Mouse (Mus musculus): ENCODE measurements around the gene Dusp1. TPM values are rescaled to one million over a fixed set of nuclear protein-coding genes. Genes with fewer than 3 reads are reported as not detected.
A peak's percentile ranks its signal among the peaks of the same experiment; 100 is the strongest.

Gene Dusp1
- polyA plus RNA-seq, 1 experiment from 2014 or later, result 33.0 TPM

- 92% methylated on average over 11 of the region's 11 CpGs for WGBS
- Histone ChIP-seq H3K27me3 (no peaks in the 10 kb centered on the region), H3K4me1 (no peaks in the 10 kb centered on the region), H3K36me3 (peaks cover 53% of the 10 kb centered on the region), H3K27ac (no peak overlapping the region), H3K4me3 (no peak overlapping the region), H3K4me2 (replicated peaks) (no peak overlapping the region), H3K9ac (no peak overlapping the region), H3K9me3 (replicated peaks) (no peaks in the 10 kb centered on the region)
- no peak for ATAC-seq (ENCODE audit: low FRiP score)
Observed at GRCm38 (mm10) chr17:26570651-26571118, 8.8 kb upstream of the Dusp1 start.

- Histone ChIP-seq H3K27me3 (no peaks in the 10 kb centered on the region), H3K4me2 (replicated peaks) (no peak overlapping the region), H3K36me3 (peaks cover 57% of the 10 kb centered on the region), H3K9ac (no peak overlapping the region), H3K9me3 (replicated peaks) (no peaks in the 10 kb centered on the region), H3K4me3 (no peak overlapping the region), H3K4me1 (no peaks in the 10 kb centered on the region), H3K27ac (no peak overlapping the region)
- ATAC-seq (ENCODE audit: low FRiP score), result no peak
- 90% methylated on average over 4 of the region's 4 CpGs for WGBS
Observed at GRCm38 (mm10) chr17:26569594-26570350, 7.8 kb upstream of the Dusp1 start.

GRCm38 (mm10) chr17:26567818-26568173, 5.9 kb upstream of the Dusp1 start:
- Histone ChIP-seq H3K4me1 (peaks cover 14% of the 10 kb centered on the region), H3K9me3 (replicated peaks) (no peaks in the 10 kb centered on the region), H3K9ac (no peak overlapping the region), H3K27me3 (no peaks in the 10 kb centered on the region), H3K27ac (no peak overlapping the region), H3K36me3 (peaks cover 69% of the 10 kb centered on the region), H3K4me2 (replicated peaks) (no peak overlapping the region), H3K4me3 (no peak overlapping the region)
- ATAC-seq (ENCODE audit: low FRiP score), result no peak
- WGBS, result 98% methylated on average over 4 of the region's 4 CpGs

- Histone ChIP-seq H3K4me1 (peaks cover 19% of the 10 kb centered on the region), H3K27me3 (no peaks in the 10 kb centered on the region), H3K27ac (no peak overlapping the region), H3K9me3 (replicated peaks) (no peaks in the 10 kb centered on the region), H3K36me3 (peaks cover 69% of the 10 kb centered on the region), H3K4me3 (no peak overlapping the region), H3K4me2 (replicated peaks) (no peak overlapping the region), H3K9ac (no peak overlapping the region)
- 92% methylated on average over 8 of the region's 8 CpGs for WGBS
- no peak for ATAC-seq (ENCODE audit: low FRiP score)
Observed at GRCm38 (mm10) chr17:26567142-26567817, 5.4 kb upstream of the Dusp1 start.

- Histone ChIP-seq H3K9me3 (replicated peaks) (no peaks in the 10 kb centered on the region), H3K27ac (no peak overlapping the region), H3K4me1 (peaks cover 30% of the 10 kb centered on the region), H3K9ac (no peak overlapping the region), H3K4me2 (replicated peaks) (no peak overlapping the region), H3K36me3 (peaks cover 58% of the 10 kb centered on the region), H3K27me3 (no peaks in the 10 kb centered on the region), H3K4me3 (no peak overlapping the region)
- no peak for ATAC-seq (ENCODE audit: low FRiP score)
- 73% methylated on average over 9 of the region's 9 CpGs for WGBS
Observed at GRCm38 (mm10) chr17:26564439-26564838, 2.5 kb upstream of the Dusp1 start.

- H3K9me3 ChIP-seq (replicated peaks), result no peaks in the 10 kb centered on the region
- H3K4me1 ChIP-seq, result peaks cover 30% of the 10 kb centered on the region
- H3K9ac ChIP-seq, result no peak overlapping the region
- 84% methylated on average over 6 of the region's 6 CpGs for WGBS
- peaks cover 49% of the 10 kb centered on the region for H3K36me3 ChIP-seq
- H3K27ac ChIP-seq, result no peak overlapping the region
- no peak overlapping the region for H3K4me3 ChIP-seq
- H3K4me2 ChIP-seq (replicated peaks), result no peak overlapping the region
- H3K27me3 ChIP-seq, result no peaks in the 10 kb centered on the region
- ATAC-seq (ENCODE audit: low FRiP score), result no peak
Observed at GRCm38 (mm10) chr17:26563476-26563875, 1.5 kb upstream of the Dusp1 start.

- no peak for ATAC-seq (ENCODE audit: low FRiP score)
- peak overlapping the region; percentile 89 for H3K4me2 ChIP-seq (replicated peaks)
- H3K9me3 ChIP-seq (replicated peaks), result no peaks in the 10 kb centered on the region
- 68% methylated on average over 4 of the region's 4 CpGs for WGBS
- H3K4me1 ChIP-seq, result peaks cover 30% of the 10 kb centered on the region
- no peak overlapping the region; the same call in 1 of the 2 replicates for H3K27ac ChIP-seq
- peaks cover 38% of the 10 kb centered on the region for H3K36me3 ChIP-seq
- peak overlapping the region; percentile 92 for H3K9ac ChIP-seq
- H3K27me3 ChIP-seq, result no peaks in the 10 kb centered on the region
- peak overlapping the region; percentile 90 for H3K4me3 ChIP-seq
Observed at GRCm38 (mm10) chr17:26562292-26562691, 364 bp upstream of the Dusp1 start.

- peak within 1 kb of the TSS; percentile 75 for H3K27ac ChIP-seq
- peaks cover 27% of the 10 kb centered on the region for H3K36me3 ChIP-seq
- peak within 1 kb of the TSS; percentile 92 for H3K9ac ChIP-seq
- WGBS, result under 1% methylated on average over 23 of the region's 36 CpGs
- H3K4me2 ChIP-seq (replicated peaks), result peak within 1 kb of the TSS; percentile 89
- ATAC-seq (ENCODE audit: low FRiP score), result peak; percentile 97
- H3K9me3 ChIP-seq (replicated peaks), result no peaks in the 10 kb centered on the region
- H3K27me3 ChIP-seq, result no peaks in the 10 kb centered on the region
- H3K4me1 ChIP-seq, result peaks cover 30% of the 10 kb centered on the region
- peak within 1 kb of the TSS; percentile 90 for H3K4me3 ChIP-seq
Observed at GRCm38 (mm10) chr17:26561290-26561640, 663 bp downstream of the Dusp1 start, which contains the start of gene Ergic1. Gene Ergic1 (plus strand): TSS chr17:26561489.

- H3K4me1 ChIP-seq, result peaks cover 30% of the 10 kb centered on the region
- H3K9ac ChIP-seq, result peak overlapping the region; percentile 92
- ATAC-seq (ENCODE audit: low FRiP score), result 0 out of 2 replicates have a peak, but pooled peaks have one; percentile 47
- peak overlapping the region; percentile 89 for H3K4me2 ChIP-seq (replicated peaks)
- H3K27ac ChIP-seq, result peak overlapping the region; percentile 75
- WGBS, result 34% methylated on average over 9 of the region's 9 CpGs
- peaks cover 23% of the 10 kb centered on the region for H3K36me3 ChIP-seq
- no peaks in the 10 kb centered on the region for H3K27me3 ChIP-seq
- no peaks in the 10 kb centered on the region for H3K9me3 ChIP-seq (replicated peaks)
- H3K4me3 ChIP-seq, result peak overlapping the region; percentile 90
Observed at GRCm38 (mm10) chr17:26560526-26561289, 1.2 kb downstream of the Dusp1 start.

- Histone ChIP-seq H3K4me1 (no peaks in the 10 kb centered on the region), H3K27me3 (peaks cover 11% of the 10 kb centered on the region), H3K9me3 (replicated peaks) (no peaks in the 10 kb centered on the region), H3K4me3 (no peak overlapping the region), H3K9ac (no peak overlapping the region), H3K36me3 (no peaks in the 10 kb centered on the region), H3K27ac (no peak overlapping the region), H3K4me2 (replicated peaks) (no peak overlapping the region)
- no peak for ATAC-seq (ENCODE audit: low FRiP score)
- 70% methylated on average over 3 of the region's 3 CpGs for WGBS
Observed at GRCm38 (mm10) chr17:26553033-26553432, 8.9 kb downstream of the Dusp1 start.

- H3K27me3 ChIP-seq, result peaks cover 11% of the 10 kb centered on the region
- no peak overlapping the region for H3K27ac ChIP-seq
- no peak overlapping the region for H3K9ac ChIP-seq
- H3K4me1 ChIP-seq, result no peaks in the 10 kb centered on the region
- H3K4me2 ChIP-seq (replicated peaks), result no peak overlapping the region
- no peak for ATAC-seq (ENCODE audit: low FRiP score)
- no peak overlapping the region for H3K4me3 ChIP-seq
- no peaks in the 10 kb centered on the region for H3K36me3 ChIP-seq
- 87% methylated on average over 6 of the region's 6 CpGs for WGBS
- no peaks in the 10 kb centered on the region for H3K9me3 ChIP-seq (replicated peaks)
Observed at GRCm38 (mm10) chr17:26551104-26551503, 10.8 kb downstream of the Dusp1 start.

GRCm38 (mm10) chr17:26549148-26549809, 12.6 kb downstream of the Dusp1 start:
- no peak overlapping the region for H3K4me3 ChIP-seq
- ATAC-seq (ENCODE audit: low FRiP score), result no peak
- WGBS, result 11% methylated on average over 12 of the region's 12 CpGs

More at GRCm38 (mm10) chr17:26549148-26549809, 12.6 kb downstream of the Dusp1 start:
- Histone ChIP-seq H3K4me1 (no peaks in the 10 kb centered on the region), H3K36me3 (no peaks in the 10 kb centered on the region), H3K27me3 (peaks cover 11% of the 10 kb centered on the region), H3K27ac (no peak overlapping the region), H3K9ac (no peak overlapping the region), H3K4me2 (replicated peaks) (no peak overlapping the region), H3K9me3 (replicated peaks) (no peaks in the 10 kb centered on the region)
